Mouse (Mus musculus): ENCODE measurements around the gene Tmc6. TPM values are rescaled to one million over a fixed set of nuclear protein-coding genes. Genes with fewer than 3 reads are reported as not detected.

The Tmc6 gene
- polyA plus RNA-seq, 1 experiment from 2014 or later: 39.8 TPM

DNA sequence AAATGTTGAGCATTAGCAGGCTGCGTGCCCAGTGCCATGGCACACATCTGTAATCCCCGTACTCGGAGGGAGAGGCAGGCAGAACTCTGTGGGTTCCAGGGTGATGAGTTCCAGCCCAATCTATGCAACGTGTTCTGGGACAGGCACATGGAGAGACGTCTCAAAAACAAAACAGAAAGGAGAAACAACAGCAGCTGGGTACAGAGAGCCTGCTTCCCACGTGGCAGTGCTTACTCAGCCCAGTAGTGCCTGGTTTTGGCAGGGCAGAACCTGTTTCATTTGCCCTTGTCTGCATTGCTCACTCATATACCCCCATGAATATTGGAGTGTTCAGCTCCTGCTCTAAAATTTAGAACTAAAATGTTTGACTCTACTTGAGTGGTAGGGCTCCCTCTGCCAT, 30.5 kb downstream of the Tmc6 start:
- Histone ChIP-seq H3K9me3 (ENCODE audit: control insufficient read depth, low read length) (no peaks in the 10 kb centered on the region), H3K9ac (ENCODE audit: low read depth, low read length) (no peak overlapping the region), H3K4me2 (ENCODE audit: low read depth, low read length) (no peak overlapping the region), H3K4me3 (ENCODE audit: low read length) (no peak overlapping the region), H3K27ac (ENCODE audit: low read length) (no peak overlapping the region), H3K27me3 (replicated peaks; ENCODE audit: control insufficient read depth, insufficient read depth, low read length) (no peaks in the 10 kb centered on the region), H3K36me3 (ENCODE audit: control insufficient read depth, insufficient read depth, low read length) (peaks cover 38% of the 10 kb centered on the region; the same call in 1 of the 2 replicates), H3K4me1 (ENCODE audit: control insufficient read depth, insufficient read depth, low read length) (no peaks in the 10 kb centered on the region)
- 86% methylated on average over 6 of the region's 6 CpGs for WGBS
- no peak for ATAC-seq

DNA sequence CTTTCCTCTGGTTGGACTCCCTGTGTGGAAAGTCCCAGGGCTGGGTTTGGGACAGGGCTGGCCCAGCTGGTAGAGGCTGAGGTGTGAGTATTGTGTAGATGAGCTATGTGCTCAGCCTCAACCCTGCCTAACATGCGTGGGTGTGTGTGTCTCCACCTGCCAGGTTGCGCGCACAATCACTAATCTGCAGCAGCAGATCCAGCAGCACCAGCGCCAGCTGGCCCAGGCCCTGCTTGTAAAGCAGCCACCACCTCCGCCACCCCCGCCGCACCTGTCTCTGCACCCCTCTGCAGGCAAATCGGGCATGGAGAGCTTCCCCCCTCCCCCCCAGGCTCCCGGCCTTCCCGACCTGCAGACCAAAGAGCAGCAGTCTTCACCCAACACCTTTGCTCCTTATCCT, 32.6 kb downstream of the Tmc6 start:
- H3K27me3 ChIP-seq (replicated peaks; ENCODE audit: control insufficient read depth, insufficient read depth, low read length): no peaks in the 10 kb centered on the region
- no peak for ATAC-seq
- H3K9ac ChIP-seq (ENCODE audit: low read depth, low read length): no peak overlapping the region
- H3K4me2 ChIP-seq (ENCODE audit: low read depth, low read length): no peak overlapping the region
- no peak overlapping the region for H3K27ac ChIP-seq (ENCODE audit: low read length)
- no peaks in the 10 kb centered on the region for H3K4me1 ChIP-seq (ENCODE audit: control insufficient read depth, insufficient read depth, low read length)
- H3K36me3 ChIP-seq (ENCODE audit: control insufficient read depth, insufficient read depth, low read length): peaks cover 36% of the 10 kb centered on the region; the same call in 1 of the 2 replicates
- no peak overlapping the region for H3K4me3 ChIP-seq (ENCODE audit: low read length)
- whole genome bisulfite sequencing: 90% methylated on average over 10 of the region's 10 CpGs
- H3K9me3 ChIP-seq (ENCODE audit: control insufficient read depth, low read length): no peaks in the 10 kb centered on the region

DNA sequence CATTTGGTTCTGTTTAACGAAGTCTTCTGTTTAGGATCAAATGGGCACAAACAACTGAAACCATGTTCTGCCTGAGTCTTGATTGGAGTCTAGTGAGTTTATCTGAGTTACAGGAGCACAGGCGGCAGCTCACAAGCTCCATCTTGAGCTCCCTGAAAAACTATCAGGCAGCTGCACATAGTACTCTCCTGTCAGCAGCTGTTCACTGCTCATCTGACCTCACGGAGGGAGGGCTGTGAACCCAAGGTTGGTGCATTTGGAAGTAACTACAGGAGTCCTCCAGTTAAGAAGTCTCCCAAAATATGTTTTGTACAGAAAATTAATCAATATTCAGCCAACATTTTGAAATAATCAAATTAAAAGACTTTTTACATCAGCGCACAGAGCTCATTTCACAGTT, 33.4 kb downstream of the Tmc6 start:
- Histone ChIP-seq H3K4me1 (ENCODE audit: control insufficient read depth, insufficient read depth, low read length) (no peaks in the 10 kb centered on the region), H3K4me3 (ENCODE audit: low read length) (no peak overlapping the region), H3K4me2 (ENCODE audit: low read depth, low read length) (no peak overlapping the region), H3K9me3 (ENCODE audit: control insufficient read depth, low read length) (no peaks in the 10 kb centered on the region), H3K36me3 (ENCODE audit: control insufficient read depth, insufficient read depth, low read length) (peaks cover 36% of the 10 kb centered on the region; the same call in 1 of the 2 replicates), H3K27ac (ENCODE audit: low read length) (no peak overlapping the region), H3K27me3 (replicated peaks; ENCODE audit: control insufficient read depth, insufficient read depth, low read length) (no peaks in the 10 kb centered on the region), H3K9ac (ENCODE audit: low read depth, low read length) (no peak overlapping the region)
- 84% methylated on average over 4 of the region's 4 CpGs for WGBS
- ATAC-seq: no peak

DNA sequence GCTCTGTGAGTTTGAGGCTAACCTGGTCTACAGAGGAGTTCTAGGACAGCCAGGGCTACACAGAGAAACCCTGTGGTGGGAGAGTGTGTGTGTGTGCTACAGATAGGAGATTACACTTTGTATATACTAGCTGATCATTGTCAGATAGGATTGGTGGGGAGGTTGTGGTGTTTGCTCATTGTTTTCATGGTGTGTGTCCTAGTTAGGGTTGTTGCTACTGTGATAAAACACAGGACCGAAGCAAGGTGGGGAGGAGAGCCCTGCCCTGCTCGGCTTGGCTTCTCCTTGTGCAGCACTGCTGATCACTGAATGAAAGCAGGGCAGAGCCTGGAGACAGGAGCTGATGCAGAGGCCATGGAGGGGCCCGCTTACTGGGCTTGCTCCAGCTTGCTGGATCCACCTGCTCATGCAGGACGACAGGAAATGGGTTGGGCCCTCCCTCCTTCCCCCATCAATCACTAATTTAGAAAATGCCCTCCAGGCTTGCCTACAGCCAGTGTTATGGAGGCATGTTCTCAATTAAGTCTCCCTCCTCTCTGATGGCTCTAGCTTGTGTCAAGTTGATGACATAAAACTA, 38.5 kb downstream of the Tmc6 start:
- Histone ChIP-seq H3K4me1 (ENCODE audit: control insufficient read depth, insufficient read depth, low read length) (no peaks in the 10 kb centered on the region), H3K36me3 (ENCODE audit: control insufficient read depth, insufficient read depth, low read length) (peaks cover 24% of the 10 kb centered on the region), H3K9ac (ENCODE audit: low read depth, low read length) (no peak overlapping the region), H3K4me2 (ENCODE audit: low read depth, low read length) (no peak overlapping the region), H3K27me3 (replicated peaks; ENCODE audit: control insufficient read depth, insufficient read depth, low read length) (no peaks in the 10 kb centered on the region), H3K27ac (ENCODE audit: low read length) (no peak overlapping the region), H3K9me3 (ENCODE audit: control insufficient read depth, low read length) (no peaks in the 10 kb centered on the region), H3K4me3 (ENCODE audit: low read length) (no peak overlapping the region)
- WGBS: 68% methylated on average over 4 of the region's 4 CpGs
- ATAC-seq: no peak

DNA sequence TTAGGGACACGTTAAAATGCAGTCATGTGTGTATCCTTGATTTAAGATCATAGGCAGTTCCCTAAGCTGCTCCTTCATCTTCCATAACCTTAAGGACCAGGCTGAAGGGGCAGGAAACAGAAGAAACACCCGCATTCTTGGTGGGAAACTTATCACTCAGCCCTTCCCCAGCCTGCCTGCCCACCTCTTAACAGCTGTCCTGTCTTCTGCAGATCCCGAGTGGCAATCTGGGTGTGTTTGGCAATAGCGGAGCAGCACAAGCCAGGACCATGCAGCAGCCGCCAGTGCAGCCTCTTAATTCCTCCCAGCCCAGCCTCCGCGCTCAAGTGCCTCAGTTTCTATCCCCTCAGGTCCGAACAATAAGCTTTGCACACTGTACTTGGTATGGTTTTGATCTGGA, 39.3 kb downstream of the Tmc6 start:
- H3K9ac ChIP-seq (ENCODE audit: low read depth, low read length): no peak overlapping the region
- no peaks in the 10 kb centered on the region for H3K9me3 ChIP-seq (ENCODE audit: control insufficient read depth, low read length)
- no peaks in the 10 kb centered on the region for H3K4me1 ChIP-seq (ENCODE audit: control insufficient read depth, insufficient read depth, low read length)
- H3K27me3 ChIP-seq (replicated peaks; ENCODE audit: control insufficient read depth, insufficient read depth, low read length): no peaks in the 10 kb centered on the region
- H3K4me3 ChIP-seq (ENCODE audit: low read length): no peak overlapping the region
- WGBS: 87% methylated on average over 8 of the region's 8 CpGs
- ATAC-seq: no peak
- no peak overlapping the region for H3K27ac ChIP-seq (ENCODE audit: low read length)
- no peak overlapping the region for H3K4me2 ChIP-seq (ENCODE audit: low read depth, low read length)
- peaks cover 18% of the 10 kb centered on the region for H3K36me3 ChIP-seq (ENCODE audit: control insufficient read depth, insufficient read depth, low read length)

DNA sequence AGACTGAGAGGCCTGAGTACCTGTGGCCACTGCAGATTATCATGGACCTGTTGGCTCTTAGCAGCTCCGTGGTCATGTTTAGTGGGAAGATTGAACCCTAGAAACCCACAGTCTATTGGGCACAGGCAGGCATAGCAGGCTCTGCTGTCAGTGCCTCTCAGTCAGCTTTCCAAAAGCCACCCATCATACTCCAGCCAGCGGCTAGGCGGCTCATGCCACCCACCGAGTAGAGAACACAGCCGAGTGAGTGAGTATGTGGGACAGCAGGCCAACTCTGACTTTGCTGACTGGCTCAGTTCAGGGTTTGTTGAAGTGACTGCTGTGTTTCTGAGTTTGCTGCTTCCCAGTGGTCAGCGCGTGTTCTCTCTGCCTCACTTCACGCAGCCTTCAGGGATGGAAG, 39.8 kb downstream of the Tmc6 start:
- Histone ChIP-seq H3K4me1 (ENCODE audit: control insufficient read depth, insufficient read depth, low read length) (no peaks in the 10 kb centered on the region), H3K36me3 (ENCODE audit: control insufficient read depth, insufficient read depth, low read length) (peaks cover 18% of the 10 kb centered on the region), H3K9ac (ENCODE audit: low read depth, low read length) (no peak overlapping the region), H3K27ac (ENCODE audit: low read length) (no peak overlapping the region), H3K4me2 (ENCODE audit: low read depth, low read length) (no peak overlapping the region), H3K27me3 (replicated peaks; ENCODE audit: control insufficient read depth, insufficient read depth, low read length) (no peaks in the 10 kb centered on the region), H3K4me3 (ENCODE audit: low read length) (no peak overlapping the region), H3K9me3 (ENCODE audit: control insufficient read depth, low read length) (no peaks in the 10 kb centered on the region)
- WGBS: 87% methylated on average over 8 of the region's 8 CpGs
- no peak for ATAC-seq

DNA sequence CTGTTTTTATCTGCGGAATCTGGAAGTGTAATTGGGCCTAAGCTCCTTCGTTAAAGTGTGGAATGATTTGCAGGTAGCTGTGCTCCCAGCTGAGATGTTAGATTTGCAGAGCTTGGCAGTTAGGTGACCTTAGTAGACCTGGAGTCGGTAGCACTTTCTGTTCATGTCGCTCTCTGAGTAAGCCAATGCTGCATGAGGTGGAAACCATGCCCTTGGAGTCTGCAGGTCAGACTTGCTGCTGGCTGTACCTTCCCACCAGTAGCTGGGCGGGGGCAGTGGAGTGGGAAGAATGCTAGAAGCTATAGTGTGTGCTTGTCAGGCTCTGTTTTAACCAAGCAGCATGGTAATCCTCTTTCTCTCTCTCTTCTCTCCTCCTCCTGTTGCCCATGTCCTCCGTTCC, 40.9 kb downstream of the Tmc6 start:
- no peak for ATAC-seq
- H3K4me1 ChIP-seq (ENCODE audit: control insufficient read depth, insufficient read depth, low read length): no peaks in the 10 kb centered on the region
- no peak overlapping the region for H3K27ac ChIP-seq (ENCODE audit: low read length)
- H3K36me3 ChIP-seq (ENCODE audit: control insufficient read depth, insufficient read depth, low read length): peaks cover 18% of the 10 kb centered on the region
- H3K4me2 ChIP-seq (ENCODE audit: low read depth, low read length): no peak overlapping the region
- no peaks in the 10 kb centered on the region for H3K9me3 ChIP-seq (ENCODE audit: control insufficient read depth, low read length)
- H3K4me3 ChIP-seq (ENCODE audit: low read length): no peak overlapping the region
- no peak overlapping the region for H3K9ac ChIP-seq (ENCODE audit: low read depth, low read length)
- H3K27me3 ChIP-seq (replicated peaks; ENCODE audit: control insufficient read depth, insufficient read depth, low read length): no peaks in the 10 kb centered on the region
- WGBS: 94% methylated on average over 6 of the region's 6 CpGs

DNA sequence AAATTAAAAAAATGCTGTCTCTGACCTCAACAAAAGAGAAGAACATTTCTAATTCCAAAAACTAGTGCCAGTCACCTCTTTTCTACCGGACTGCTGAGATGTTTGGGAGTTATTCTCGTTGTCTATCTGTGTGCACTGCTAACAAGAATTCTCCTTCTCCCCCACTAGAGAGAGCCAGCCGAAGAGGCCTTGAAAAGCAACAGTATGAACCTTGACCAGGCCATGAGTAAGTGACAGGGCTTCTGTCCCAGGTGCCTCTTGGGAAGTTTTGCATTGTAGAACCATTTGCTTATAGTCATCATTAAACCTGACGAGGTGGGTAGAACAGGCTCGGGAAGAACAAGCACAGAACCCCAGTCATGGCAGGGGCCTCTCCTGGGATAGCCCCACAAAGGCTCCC, 43.9 kb downstream of the Tmc6 start:
- ATAC-seq: no peak
- 85% methylated on average over 5 of the region's 5 CpGs for WGBS
- Histone ChIP-seq H3K27ac (ENCODE audit: low read length) (no peak overlapping the region), H3K9ac (ENCODE audit: low read depth, low read length) (no peak overlapping the region), H3K9me3 (ENCODE audit: control insufficient read depth, low read length) (no peaks in the 10 kb centered on the region), H3K4me3 (ENCODE audit: low read length) (no peak overlapping the region), H3K4me2 (ENCODE audit: low read depth, low read length) (no peak overlapping the region), H3K4me1 (ENCODE audit: control insufficient read depth, insufficient read depth, low read length) (no peaks in the 10 kb centered on the region), H3K36me3 (ENCODE audit: control insufficient read depth, insufficient read depth, low read length) (peaks cover 11% of the 10 kb centered on the region), H3K27me3 (replicated peaks; ENCODE audit: control insufficient read depth, insufficient read depth, low read length) (no peaks in the 10 kb centered on the region)

DNA sequence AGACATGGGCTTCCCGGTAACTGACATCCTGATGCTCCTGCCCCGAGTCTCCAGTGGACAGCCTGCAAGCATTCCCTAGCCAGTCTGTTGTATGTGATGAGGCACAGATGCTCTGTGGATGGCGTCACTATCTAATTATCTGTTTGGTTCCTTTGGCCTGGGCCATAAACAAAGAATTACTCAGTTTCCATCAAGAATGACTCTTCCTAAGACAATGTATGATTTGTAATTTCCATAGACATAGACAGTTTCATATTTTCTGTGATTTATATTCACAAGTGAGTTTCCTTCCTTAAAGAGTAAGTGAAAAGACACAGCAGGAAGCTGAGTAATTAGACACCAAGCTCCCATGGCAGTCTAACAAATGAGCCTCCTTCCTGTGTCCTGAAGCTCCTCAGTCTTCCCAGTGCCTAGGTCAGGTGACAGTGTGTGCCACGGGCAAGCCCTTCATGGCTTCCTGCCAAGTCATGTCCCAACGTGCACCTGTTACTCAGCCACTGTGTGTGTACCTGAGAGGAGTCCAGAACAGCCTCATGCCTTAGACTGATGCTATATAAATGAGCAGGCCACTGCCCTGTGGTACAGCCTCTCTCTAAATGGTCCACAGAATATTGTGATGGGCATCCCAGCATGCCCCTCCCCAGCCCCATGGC, 45.8 kb downstream of the Tmc6 start:
- H3K4me1 ChIP-seq (ENCODE audit: control insufficient read depth, insufficient read depth, low read length): no peaks in the 10 kb centered on the region
- H3K27ac ChIP-seq (ENCODE audit: low read length): no peak overlapping the region
- peak; percentile 71 for ATAC-seq

DNA sequence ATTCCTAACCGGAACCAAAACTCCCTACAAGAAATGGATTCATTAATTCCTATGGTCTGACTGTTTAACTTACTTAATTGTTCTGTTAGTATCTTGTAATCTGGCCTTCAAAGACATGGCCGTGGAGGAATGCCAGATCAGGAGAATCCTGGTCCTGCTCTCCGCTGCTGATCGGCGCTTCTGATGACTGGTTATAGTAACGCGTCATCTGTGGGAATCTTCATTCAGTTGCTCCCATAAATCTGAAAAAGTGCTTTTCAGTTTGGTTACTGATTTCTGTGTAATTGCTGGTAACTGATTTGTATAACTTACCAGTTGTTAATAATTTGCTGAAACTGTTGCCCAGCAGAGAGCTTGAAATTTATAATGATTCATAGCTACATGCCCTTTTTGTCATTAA, 50.5 kb downstream of the Tmc6 start:
- H3K27me3 ChIP-seq (replicated peaks; ENCODE audit: control insufficient read depth, insufficient read depth, low read length): no peaks in the 10 kb centered on the region
- H3K9ac ChIP-seq (ENCODE audit: low read depth, low read length): no peak overlapping the region
- 67% methylated on average over 7 of the region's 7 CpGs for WGBS
- no peak overlapping the region for H3K27ac ChIP-seq (ENCODE audit: low read length)
- H3K36me3 ChIP-seq (ENCODE audit: control insufficient read depth, insufficient read depth, low read length): 0 out of 2 replicates have a peak, but pooled peaks cover 2% of the 10 kb centered on the region
- no peak for ATAC-seq
- H3K4me1 ChIP-seq (ENCODE audit: control insufficient read depth, insufficient read depth, low read length): no peaks in the 10 kb centered on the region
- no peak overlapping the region for H3K4me2 ChIP-seq (ENCODE audit: low read depth, low read length)
- H3K4me3 ChIP-seq (ENCODE audit: low read length): no peak overlapping the region
- H3K9me3 ChIP-seq (ENCODE audit: control insufficient read depth, low read length): no peaks in the 10 kb centered on the region

More for the DNA sequence above, 45.8 kb downstream of the Tmc6 start:
- no peak overlapping the region for H3K4me2 ChIP-seq (ENCODE audit: low read depth, low read length)
- no peaks in the 10 kb centered on the region for H3K9me3 ChIP-seq (ENCODE audit: control insufficient read depth, low read length)
- H3K4me3 ChIP-seq (ENCODE audit: low read length): no peak overlapping the region
- H3K27me3 ChIP-seq (replicated peaks; ENCODE audit: control insufficient read depth, insufficient read depth, low read length): no peaks in the 10 kb centered on the region
- no peak overlapping the region for H3K9ac ChIP-seq (ENCODE audit: low read depth, low read length)
- 60% methylated on average over 5 of the region's 5 CpGs for WGBS
- peaks cover 8% of the 10 kb centered on the region for H3K36me3 ChIP-seq (ENCODE audit: control insufficient read depth, insufficient read depth, low read length)
